Mouse (Mus musculus): Measurements from ENCODE around the gene Atg10.
A peak's percentile ranks its signal among the peaks of the same experiment; 100 is the strongest.

The Atg10 gene

GRCm38 (mm10) chr13:91175347-91175746, 48.4 kb downstream of the Atg10 start:
- no peak for DNase-seq (ENCODE audit: low spot score)

GRCm38 (mm10) chr13:91171766-91172491, 51.8 kb downstream of the Atg10 start:
- no peak for DNase-seq (ENCODE audit: low spot score)

GRCm38 (mm10) chr13:91171205-91171604, 52.6 kb downstream of the Atg10 start:
- no peak for DNase-seq (ENCODE audit: low spot score)

- no peak for DNase-seq (ENCODE audit: low spot score)
Observed at GRCm38 (mm10) chr13:91169529-91170319, 54.0 kb downstream of the Atg10 start.

GRCm38 (mm10) chr13:91168486-91168885, 55.3 kb downstream of the Atg10 start:
- no peak for DNase-seq (ENCODE audit: low spot score)

GRCm38 (mm10) chr13:91167561-91167960, 56.2 kb downstream of the Atg10 start:
- DNase-seq (ENCODE audit: low spot score) = no peak

GRCm38 (mm10) chr13:91166286-91166685, 57.5 kb downstream of the Atg10 start:
- peak; percentile 53 for DNase-seq (ENCODE audit: low spot score)

GRCm38 (mm10) chr13:91165200-91165599, 58.6 kb downstream of the Atg10 start:
- DNase-seq (ENCODE audit: low spot score) = peak; percentile 54

- no peak for DNase-seq (ENCODE audit: low spot score)
Observed at GRCm38 (mm10) chr13:91163292-91163691, 60.5 kb downstream of the Atg10 start.

GRCm38 (mm10) chr13:91162452-91162851, 61.3 kb downstream of the Atg10 start:
- DNase-seq (ENCODE audit: low spot score) = no peak

GRCm38 (mm10) chr13:91160616-91161015, 63.2 kb downstream of the Atg10 start:
- DNase-seq (ENCODE audit: low spot score) = no peak

GRCm38 (mm10) chr13:91159881-91160280, 63.9 kb downstream of the Atg10 start:
- DNase-seq (ENCODE audit: low spot score) = no peak

- DNase-seq (ENCODE audit: low spot score) = no peak
Observed at GRCm38 (mm10) chr13:91157941-91158340, 65.8 kb downstream of the Atg10 start.

- DNase-seq (ENCODE audit: low spot score) = no peak
Observed at GRCm38 (mm10) chr13:91157429-91157828, 66.3 kb downstream of the Atg10 start.

- DNase-seq (ENCODE audit: low spot score) = no peak
Observed at GRCm38 (mm10) chr13:91156949-91157348, 66.8 kb downstream of the Atg10 start.

- no peak for DNase-seq (ENCODE audit: low spot score)
Observed at GRCm38 (mm10) chr13:91156308-91156707, 67.5 kb downstream of the Atg10 start.

- DNase-seq (ENCODE audit: low spot score) = no peak
Observed at GRCm38 (mm10) chr13:91155429-91156207, 68.2 kb downstream of the Atg10 start.

GRCm38 (mm10) chr13:91154622-91155021, 69.1 kb downstream of the Atg10 start:
- DNase-seq (ENCODE audit: low spot score) = no peak

- DNase-seq (ENCODE audit: low spot score) = no peak
Observed at GRCm38 (mm10) chr13:91136337-91136736, 87.4 kb downstream of the Atg10 start.

- no peak for DNase-seq (ENCODE audit: low spot score)
Observed at GRCm38 (mm10) chr13:91133334-91133890, 90.4 kb downstream of the Atg10 start.

GRCm38 (mm10) chr13:91129071-91129470, 94.7 kb downstream of the Atg10 start:
- DNase-seq (ENCODE audit: low spot score) = no peak

GRCm38 (mm10) chr13:91128581-91128980, 95.2 kb downstream of the Atg10 start:
- no peak for DNase-seq (ENCODE audit: low spot score)
